Mouse (Mus musculus) left cerebral cortex, postnatal 10 days (tissue): ENCODE measurements around the gene Chek2. TPM values are rescaled to one million over a fixed set of nuclear protein-coding genes. Genes with fewer than 3 reads are reported as not detected.
"Not testable (repeated sequence)": the region's sequence is repeated elsewhere in the genome, so short reads cannot be mapped to it uniquely, and the experiment has no call there.

ENCODE experiments used
- DNase-seq, 2 experiments: peaks; one replicate each; pipeline ENCODE4 v3.0.0; 2021 to 2022; ENCODE audit warnings: low spot score in 2 of 2, mixed read lengths in 1 of 2; ENCODE audit errors: extremely low spot score in 1 of 2
- intact Hi-C: fragments of 180-260 bp; cut with DNase I; formaldehyde crosslinking; loops from one replicate; pipeline ENCODE4 v1.15.1; 2025
- total RNA-seq, 2 experiments: library from RNA; stranded (reverse); gene quantifications; 2 replicates each; pipeline ENCODE4 v1.2.3; 2021

Gene Chek2
- total RNA-seq, 2 experiments from 2014 or later: 1.2 to 2.0 TPM

- peak; percentile 32 to 69 for DNase-seq
- intact Hi-C loops: loop anchor here (5.0 kb wide), 1 partner anchor 421 kb away; no protein-coding TSS in a partner anchor
Measured at GRCm38 (mm10) chr5:110835959-110836358, 3.8 kb upstream of the Chek2 start.

GRCm38 (mm10) chr5:110838016-110838415 lies 1.8 kb upstream of the Chek2 start:
- intact Hi-C loops: loop anchor here (5.0 kb wide), 1 partner anchor 419 kb away; no protein-coding TSS in a partner anchor
- not testable (repeated sequence) for DNase-seq

- no peak for DNase-seq
- intact Hi-C loops: loop anchor here (5.0 kb wide), 1 partner anchor 418 kb away; no protein-coding TSS in a partner anchor
Measured at GRCm38 (mm10) chr5:110839038-110839677, 621 bp upstream of the Chek2 start.

GRCm38 (mm10) chr5:110840465-110840864 lies 686 bp downstream of the Chek2 start:
- intact Hi-C loops: loop anchor here (5.0 kb wide), 1 partner anchor 82 kb away; no protein-coding TSS in a partner anchor
- peak in 1 of 2 experiments; percentile 40 for DNase-seq

GRCm38 (mm10) chr5:110841046-110841862 lies 1.5 kb downstream of the Chek2 start:
- no peak for DNase-seq
- intact Hi-C loops: loop anchor here (5.0 kb wide), 1 partner anchor 81 kb away; no protein-coding TSS in a partner anchor

- no peak for DNase-seq
- intact Hi-C loops: no loop called here
Measured at GRCm38 (mm10) chr5:110852990-110853389, 13.2 kb downstream of the Chek2 start.

GRCm38 (mm10) chr5:110857091-110857490 lies 17.3 kb downstream of the Chek2 start:
- intact Hi-C loops: no loop called here
- no peak for DNase-seq

GRCm38 (mm10) chr5:110859013-110859650 lies 19.4 kb downstream of the Chek2 start:
- peak; percentile 37 to 80 for DNase-seq
- intact Hi-C loops: no loop called here

GRCm38 (mm10) chr5:110860445-110860844 lies 20.7 kb downstream of the Chek2 start:
- intact Hi-C loops: no loop called here
- DNase-seq: no peak

- no peak for DNase-seq
- intact Hi-C loops: no loop called here
Measured at GRCm38 (mm10) chr5:110868460-110868859, 28.7 kb downstream of the Chek2 start.

- no peak for DNase-seq
- intact Hi-C loops: no loop called here
Measured at GRCm38 (mm10) chr5:110869242-110869669, 29.5 kb downstream of the Chek2 start.

GRCm38 (mm10) chr5:110873160-110873559 lies 33.4 kb downstream of the Chek2 start:
- intact Hi-C loops: no loop called here
- DNase-seq: no peak

GRCm38 (mm10) chr5:110874711-110875110 lies 34.9 kb downstream of the Chek2 start:
- intact Hi-C loops: no loop called here
- peak in 1 of 2 experiments; percentile 73 for DNase-seq

- DNase-seq: no peak
- intact Hi-C loops: no loop called here
Measured at GRCm38 (mm10) chr5:110875286-110875685, 35.5 kb downstream of the Chek2 start.

GRCm38 (mm10) chr5:110877666-110878505 lies 38.1 kb downstream of the Chek2 start:
- DNase-seq: no peak
- intact Hi-C loops: no loop called here

- intact Hi-C loops, DNase-seq: not testable (repeated sequence)
Measured at GRCm38 (mm10) chr5:110878526-110878925, 38.7 kb downstream of the Chek2 start.

- DNase-seq: no peak
- intact Hi-C loops: no loop called here
Measured at GRCm38 (mm10) chr5:110879042-110879441, 39.3 kb downstream of the Chek2 start.

GRCm38 (mm10) chr5:110879584-110880374 lies 40.0 kb downstream of the Chek2 start, which contains the start of gene Ttc28:
Ttc28 (plus strand) TSS chr5:110879803.
- DNase-seq: peak; percentile 84 to 94
- intact Hi-C loops: no loop called here
